Mouse (Mus musculus) bone marrow, adult 2 months (tissue): ENCODE data around the gene Trim56.

ENCODE experiments used
- CTCF ChIP-seq: fragments of 200-500 bp; IDR thresholded peaks from 2 replicates; pipeline ENCODE4 v1.5.1; 2011; ENCODE audit warnings: low read length, control low read depth; ENCODE audit not compliant: control insufficient read depth, insufficient read depth
- POLR2A ChIP-seq: fragments of 200-500 bp; IDR thresholded peaks from 2 replicates; pipeline ENCODE4 v1.6.1; 2011; ENCODE audit warnings: low read depth, mild to moderate bottlenecking, control low read depth, low read length, borderline replicate concordance; ENCODE audit not compliant: control insufficient read depth

- TF ChIP-seq CTCF (no peak), POLR2A (no peak)
Observed at GRCm38 (mm10) chr5:137138977-137139376, 23.0 kb upstream of the Trim56 start.
